Mouse (Mus musculus): ENCODE results near the gene Mapk1.

DNA sequence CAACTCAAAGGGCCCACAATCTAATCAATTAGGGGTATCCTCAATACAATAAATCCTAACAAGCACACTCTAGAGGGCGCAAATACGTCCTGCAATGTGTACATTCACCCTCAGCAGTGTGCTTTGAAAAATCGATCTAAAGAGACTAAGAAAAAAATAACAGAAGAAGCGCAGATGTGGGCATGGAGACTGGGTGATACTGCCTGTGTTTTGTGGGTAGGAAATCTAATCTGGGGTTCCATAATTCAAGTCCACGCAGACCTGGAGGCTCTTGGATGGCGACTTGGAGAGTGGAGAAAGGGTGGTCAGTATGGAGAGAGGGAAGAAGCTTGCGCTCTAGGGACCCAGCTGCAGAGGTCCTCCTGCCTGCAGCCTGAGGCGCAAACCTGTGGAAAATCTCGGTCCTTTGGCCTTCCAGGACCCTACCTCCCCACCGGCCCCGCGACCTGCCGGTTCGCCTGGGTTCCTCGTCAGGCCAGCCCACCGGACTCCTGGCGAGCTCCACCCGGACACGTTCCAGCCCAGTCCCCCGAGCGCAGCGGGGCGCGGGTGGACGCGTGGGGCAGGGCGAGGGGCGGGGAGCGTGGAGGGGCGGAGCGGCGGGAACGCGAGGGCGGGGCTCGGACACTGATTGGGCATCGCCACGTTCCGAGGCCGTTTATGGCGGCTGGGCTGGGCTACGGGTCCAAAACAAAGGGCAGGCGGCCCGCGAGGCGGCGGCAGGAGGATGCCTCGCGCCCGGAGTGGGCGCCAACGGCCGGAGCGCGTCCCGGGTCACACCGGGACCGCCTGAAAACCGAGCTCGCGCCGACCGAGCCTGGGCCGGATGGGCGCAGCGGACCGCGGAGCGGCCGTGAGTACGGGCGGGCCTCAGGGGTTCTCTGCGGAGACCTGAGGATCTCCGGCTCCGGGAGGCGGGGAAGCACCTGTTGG lies 86.6 kb downstream of the Mapk1 start, which contains the start of gene Ypel1:
- TF ChIP-seq CTCF (IDR thresholded peaks at IDR 0.05; ENCODE audit: extremely low read depth, insufficient read length, insufficient replicate concordance, low read depth, low read length) (no peak), POLR2A (IDR thresholded peaks at IDR 0.05; ENCODE audit: low read depth, low read length) (0 out of 2 replicates have a peak, but pooled peaks have one; percentile 49)

Measured in small intestine, adult 2 months (tissue).